Mouse (Mus musculus) spleen, postnatal 4 days (tissue): ENCODE data around the gene Zbtb16.

Source experiments
- DNase-seq, 2 experiments: peaks; one replicate each; pipeline ENCODE4 v3.0.0; 2022; ENCODE audit warnings: low spot score in 2 of 2

Gene Zbtb16

DNA sequence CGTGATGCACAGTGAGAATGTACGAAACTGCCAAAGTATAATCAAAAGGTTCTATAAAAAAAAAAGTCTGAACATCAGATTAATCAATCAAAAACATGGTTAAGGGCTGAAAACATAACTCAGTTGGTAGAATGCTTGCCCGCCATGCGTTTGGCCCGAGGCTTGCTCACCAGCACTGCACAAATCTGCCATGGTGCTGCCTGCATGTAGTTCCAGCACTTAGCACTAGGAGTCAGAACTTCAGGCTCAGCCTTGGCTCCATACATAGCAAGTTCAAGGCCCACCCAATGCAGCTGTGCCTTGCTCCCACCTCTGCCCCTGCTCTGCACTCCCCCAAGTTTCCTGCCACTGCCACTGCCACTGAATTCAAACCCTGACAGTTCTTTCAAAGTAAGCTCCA lies 230.3 kb downstream of the Zbtb16 start:
- DNase-seq, result no peak

DNA sequence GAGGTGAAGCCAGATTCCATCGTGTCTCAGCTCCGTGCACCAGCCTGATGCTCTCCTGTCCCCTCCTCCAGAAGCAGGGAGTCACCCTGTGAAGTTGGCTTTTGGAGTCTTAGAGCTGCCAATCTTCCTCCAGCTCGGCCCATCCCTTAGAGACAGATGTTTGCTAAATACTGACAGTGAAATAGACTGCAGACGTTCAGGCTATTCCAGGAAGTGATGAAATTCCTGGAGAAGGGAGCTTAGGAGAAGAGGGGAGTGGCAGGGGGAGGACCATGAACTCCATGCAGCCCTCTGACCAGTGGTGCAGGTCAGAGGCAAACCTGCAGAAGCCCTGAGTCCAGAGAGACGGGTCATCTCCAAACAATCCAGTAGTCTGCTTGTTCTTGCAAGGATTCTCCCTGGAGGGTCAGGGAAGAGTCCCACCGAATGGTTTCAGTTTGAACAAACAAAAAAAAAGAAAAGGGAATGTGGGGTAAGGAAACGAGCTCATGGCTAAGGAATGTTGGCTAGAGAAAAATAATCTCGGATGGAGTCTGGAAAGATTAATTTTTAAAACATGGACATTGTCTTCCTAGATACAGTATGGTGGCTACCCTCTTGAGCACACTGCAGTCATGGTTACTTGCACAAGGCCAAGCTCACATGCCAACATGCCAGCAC lies 231.0 kb downstream of the Zbtb16 start, which contains the start of gene Nnmt:
TSS of gene Nnmt (minus strand) at position 215 of the 660 bp plus-strand sequence.
- DNase-seq, result peak in 1 of 2 experiments; percentile 46
